Mouse (Mus musculus): Measurements from ENCODE around the gene Foxred2. TPM values are rescaled to one million over a fixed set of nuclear protein-coding genes. Genes with fewer than 3 reads are reported as not detected.
A peak's percentile ranks its signal among the peaks of the same experiment; 100 is the strongest.

Foxred2 gene
- polyA plus RNA-seq, 1 experiment from 2014 or later, result 2.5 TPM

- Histone ChIP-seq H3K4me1 (replicated peaks) (peaks cover 11% of the 10 kb centered on the region), H3K36me3 (peaks cover 18% of the 10 kb centered on the region), H3K27me3 (replicated peaks) (no peaks in the 10 kb centered on the region), H3K9me3 (no peaks in the 10 kb centered on the region), H3K27ac (no peak overlapping the region), H3K9ac (no peak overlapping the region), H3K4me3 (replicated peaks) (no peak overlapping the region), H3K4me2 (replicated peaks) (no peak overlapping the region)
- WGBS, result 96% methylated on average over 2 of the region's 2 CpGs
- ATAC-seq, result no peak
Measured at GRCm38 (mm10) chr15:77925195-77925594, 31.3 kb downstream of the Foxred2 start.

GRCm38 (mm10) chr15:77923267-77924035 is 33.1 kb downstream of the Foxred2 start:
- Histone ChIP-seq H3K27ac (no peak overlapping the region), H3K9me3 (no peaks in the 10 kb centered on the region), H3K27me3 (replicated peaks) (no peaks in the 10 kb centered on the region), H3K36me3 (peaks cover 18% of the 10 kb centered on the region), H3K4me3 (replicated peaks) (no peak overlapping the region), H3K4me1 (replicated peaks) (peaks cover 8% of the 10 kb centered on the region), H3K4me2 (replicated peaks) (no peak overlapping the region), H3K9ac (no peak overlapping the region)
- no peak for ATAC-seq
- WGBS, result 68% methylated on average over 9 of the region's 9 CpGs

GRCm38 (mm10) chr15:77922710-77923109 is 33.8 kb downstream of the Foxred2 start:
- peaks cover 5% of the 10 kb centered on the region for H3K4me1 ChIP-seq (replicated peaks)
- H3K36me3 ChIP-seq, result peaks cover 18% of the 10 kb centered on the region
- no peaks in the 10 kb centered on the region for H3K9me3 ChIP-seq
- no peak for ATAC-seq
- H3K9ac ChIP-seq, result no peak overlapping the region
- 89% methylated on average over 9 of the region's 9 CpGs for WGBS
- H3K4me2 ChIP-seq (replicated peaks), result no peak overlapping the region
- H3K27ac ChIP-seq, result no peak overlapping the region
- H3K27me3 ChIP-seq (replicated peaks), result no peaks in the 10 kb centered on the region
- no peak overlapping the region for H3K4me3 ChIP-seq (replicated peaks)

- Histone ChIP-seq H3K9me3 (no peaks in the 10 kb centered on the region), H3K36me3 (peaks cover 18% of the 10 kb centered on the region), H3K4me2 (replicated peaks) (no peak overlapping the region), H3K4me1 (replicated peaks) (peaks cover 3% of the 10 kb centered on the region; the same call in 1 of the 2 replicates), H3K4me3 (replicated peaks) (no peak overlapping the region), H3K9ac (no peak overlapping the region), H3K27ac (no peak overlapping the region), H3K27me3 (replicated peaks) (no peaks in the 10 kb centered on the region)
- ATAC-seq, result no peak
- WGBS, result 82% methylated on average over 6 of the region's 6 CpGs
Measured at GRCm38 (mm10) chr15:77921636-77922035, 34.9 kb downstream of the Foxred2 start.

- 0 out of 2 replicates have a peak, but pooled peaks have one; percentile 14 for ATAC-seq
- WGBS, result 74% methylated on average over 10 of the region's 10 CpGs
- Histone ChIP-seq H3K36me3 (peaks cover 21% of the 10 kb centered on the region), H3K9ac (no peak overlapping the region), H3K27me3 (replicated peaks) (no peaks in the 10 kb centered on the region), H3K4me2 (replicated peaks) (no peak overlapping the region), H3K4me1 (replicated peaks) (peaks cover 3% of the 10 kb centered on the region; the same call in 1 of the 2 replicates), H3K9me3 (no peaks in the 10 kb centered on the region), H3K4me3 (replicated peaks) (no peak overlapping the region), H3K27ac (no peak overlapping the region)
Measured at GRCm38 (mm10) chr15:77920511-77921462, 35.7 kb downstream of the Foxred2 start.

- peak; percentile 61 for ATAC-seq
- Histone ChIP-seq H3K27ac (peak overlapping the region; percentile 59), H3K27me3 (replicated peaks) (no peaks in the 10 kb centered on the region), H3K36me3 (peaks cover 32% of the 10 kb centered on the region), H3K9me3 (no peaks in the 10 kb centered on the region), H3K4me2 (replicated peaks) (no peak overlapping the region), H3K9ac (no peak overlapping the region), H3K4me1 (replicated peaks) (peaks cover 3% of the 10 kb centered on the region; the same call in 1 of the 2 replicates), H3K4me3 (replicated peaks) (no peak overlapping the region)
- WGBS, result 63% methylated on average over 12 of the region's 12 CpGs
Measured at GRCm38 (mm10) chr15:77919441-77919840, 37.1 kb downstream of the Foxred2 start.

GRCm38 (mm10) chr15:77916851-77917544 is 39.5 kb downstream of the Foxred2 start:
- Histone ChIP-seq H3K9ac (no peak overlapping the region), H3K36me3 (peaks cover 25% of the 10 kb centered on the region), H3K27me3 (replicated peaks) (no peaks in the 10 kb centered on the region), H3K4me1 (replicated peaks) (peaks cover 8% of the 10 kb centered on the region), H3K27ac (no peak overlapping the region), H3K4me3 (replicated peaks) (no peak overlapping the region), H3K4me2 (replicated peaks) (no peak overlapping the region), H3K9me3 (no peaks in the 10 kb centered on the region)
- ATAC-seq, result peak; percentile 26; the same call in 1 of the 2 replicates
- WGBS, result 35% methylated on average over 8 of the region's 8 CpGs

GRCm38 (mm10) chr15:77915287-77915686 is 41.2 kb downstream of the Foxred2 start:
- H3K36me3 ChIP-seq, result peaks cover 20% of the 10 kb centered on the region
- ATAC-seq, result no peak
- 92% methylated on average over 4 of the region's 4 CpGs for WGBS

GRCm38 (mm10) chr15:77914507-77914906 is 42.0 kb downstream of the Foxred2 start:
- H3K9ac ChIP-seq, result no peak overlapping the region
- no peak overlapping the region for H3K4me2 ChIP-seq (replicated peaks)
- H3K27ac ChIP-seq, result no peak overlapping the region
- no peak overlapping the region for H3K4me3 ChIP-seq (replicated peaks)
- peaks cover 20% of the 10 kb centered on the region for H3K36me3 ChIP-seq
- 94% methylated on average over 3 of the region's 3 CpGs for WGBS
- no peaks in the 10 kb centered on the region for H3K9me3 ChIP-seq
- peaks cover 12% of the 10 kb centered on the region for H3K4me1 ChIP-seq (replicated peaks)
- H3K27me3 ChIP-seq (replicated peaks), result no peaks in the 10 kb centered on the region
- no peak for ATAC-seq

More at GRCm38 (mm10) chr15:77915287-77915686, 41.2 kb downstream of the Foxred2 start:
- H3K9me3 ChIP-seq, result no peaks in the 10 kb centered on the region
- H3K27me3 ChIP-seq (replicated peaks), result no peaks in the 10 kb centered on the region
- no peak overlapping the region for H3K9ac ChIP-seq
- no peak overlapping the region for H3K4me3 ChIP-seq (replicated peaks)
- no peak overlapping the region for H3K4me2 ChIP-seq (replicated peaks)
- H3K4me1 ChIP-seq (replicated peaks), result peaks cover 15% of the 10 kb centered on the region
- H3K27ac ChIP-seq, result no peak overlapping the region

GRCm38 (mm10) chr15:77913054-77913453 is 43.5 kb downstream of the Foxred2 start:
- ATAC-seq, result no peak
- peaks cover 20% of the 10 kb centered on the region for H3K36me3 ChIP-seq
- no peaks in the 10 kb centered on the region for H3K27me3 ChIP-seq (replicated peaks)
- H3K4me1 ChIP-seq (replicated peaks), result peaks cover 12% of the 10 kb centered on the region
- H3K9me3 ChIP-seq, result no peaks in the 10 kb centered on the region
- H3K9ac ChIP-seq, result no peak overlapping the region
- H3K4me2 ChIP-seq (replicated peaks), result no peak overlapping the region
- H3K27ac ChIP-seq, result no peak overlapping the region
- 75% methylated on average over 8 of the region's 8 CpGs for WGBS
- H3K4me3 ChIP-seq (replicated peaks), result no peak overlapping the region

- Histone ChIP-seq H3K4me3 (replicated peaks) (no peak overlapping the region), H3K9me3 (no peaks in the 10 kb centered on the region), H3K27ac (no peak overlapping the region), H3K27me3 (replicated peaks) (no peaks in the 10 kb centered on the region), H3K9ac (no peak overlapping the region), H3K4me1 (replicated peaks) (peaks cover 12% of the 10 kb centered on the region), H3K4me2 (replicated peaks) (no peak overlapping the region), H3K36me3 (peaks cover 20% of the 10 kb centered on the region)
- 57% methylated on average over 7 of the region's 7 CpGs for WGBS
- no peak for ATAC-seq
Measured at GRCm38 (mm10) chr15:77912585-77912984, 43.9 kb downstream of the Foxred2 start.

GRCm38 (mm10) chr15:77912048-77912447 is 44.5 kb downstream of the Foxred2 start:
- Histone ChIP-seq H3K27ac (no peak overlapping the region), H3K4me3 (replicated peaks) (no peak overlapping the region), H3K9ac (no peak overlapping the region), H3K27me3 (replicated peaks) (no peaks in the 10 kb centered on the region), H3K36me3 (peaks cover 20% of the 10 kb centered on the region), H3K4me1 (replicated peaks) (peaks cover 12% of the 10 kb centered on the region), H3K9me3 (no peaks in the 10 kb centered on the region), H3K4me2 (replicated peaks) (no peak overlapping the region)
- no peak for ATAC-seq
- WGBS, result 54% methylated on average over 5 of the region's 5 CpGs
